Mouse (Mus musculus) thymus, adult 2 months (tissue): ENCODE data around the gene Car6. TPM values are rescaled to one million over a fixed set of nuclear protein-coding genes. Genes with fewer than 3 reads are reported as not detected.

Experiments
- DNase-seq: peaks from one replicate; pipeline ENCODE4 v3.0.0; 2021
- H3K27ac ChIP-seq: fragments of 200-500 bp; 2 replicates; pipeline ENCODE4 v1.5.1; 2012; ENCODE audit warnings: low read length, control low read depth; ENCODE audit not compliant: control insufficient read depth, insufficient read depth
- H3K27me3 ChIP-seq: fragments of 200-500 bp; 2 replicates; pipeline ENCODE4 v1.6.1; 2012; ENCODE audit warnings: mild to moderate bottlenecking, low read length, moderate library complexity, mixed read lengths; ENCODE audit not compliant: control insufficient read depth, insufficient read depth
- H3K36me3 ChIP-seq: fragments of 200-500 bp; 2 replicates; pipeline ENCODE4 v1.6.1; 2012; ENCODE audit warnings: mild to moderate bottlenecking, low read length, moderate library complexity; ENCODE audit not compliant: control insufficient read depth, insufficient read depth
- H3K4me1 ChIP-seq: fragments of 200-500 bp; replicated peaks from 2 replicates; pipeline ENCODE4 v1.6.1; 2012; ENCODE audit warnings: low read length; ENCODE audit not compliant: control insufficient read depth, insufficient read depth
- H3K4me3 ChIP-seq: fragments of 200-500 bp; 2 replicates; pipeline ENCODE4 v1.5.1; 2012; ENCODE audit warnings: mild to moderate bottlenecking, low read length, control low read depth, moderate library complexity; ENCODE audit not compliant: control insufficient read depth, insufficient read depth
- CTCF ChIP-seq: fragments of 200-500 bp; IDR thresholded peaks from 2 replicates; pipeline ENCODE4 v1.5.1; 2012; ENCODE audit warnings: mild to moderate bottlenecking, control low read depth, low read length, moderate library complexity, borderline replicate concordance; ENCODE audit not compliant: control insufficient read depth, poor library complexity, insufficient read depth; ENCODE audit errors: extremely low read depth
- POLR2A ChIP-seq: fragments of 200-500 bp; IDR thresholded peaks from 2 replicates; pipeline ENCODE4 v1.6.1; 2012; ENCODE audit warnings: mild to moderate bottlenecking, low read length, control low read depth, moderate library complexity; ENCODE audit not compliant: control insufficient read depth, poor library complexity, insufficient read depth; ENCODE audit errors: extremely low read depth
- WGBS: fragments of 180-500 bp; shearing (Covaris S2); methylation state at CpG from one replicate; pipeline ENCODE4 v1.1.7; 2018; 5-methylcytosine and 5-hydroxymethylcytosine counted together
- polyA plus RNA-seq: library from polyadenylated mRNA; depleted of rRNA; stranded (reverse); fragments of >200 nt; gene quantifications from 2 replicates; pipeline ENCODE4 v1.2.3, GENCODE M21; 2012

Gene Car6
- polyA plus RNA-seq, 1 experiment, result 0.40 TPM

DNA sequence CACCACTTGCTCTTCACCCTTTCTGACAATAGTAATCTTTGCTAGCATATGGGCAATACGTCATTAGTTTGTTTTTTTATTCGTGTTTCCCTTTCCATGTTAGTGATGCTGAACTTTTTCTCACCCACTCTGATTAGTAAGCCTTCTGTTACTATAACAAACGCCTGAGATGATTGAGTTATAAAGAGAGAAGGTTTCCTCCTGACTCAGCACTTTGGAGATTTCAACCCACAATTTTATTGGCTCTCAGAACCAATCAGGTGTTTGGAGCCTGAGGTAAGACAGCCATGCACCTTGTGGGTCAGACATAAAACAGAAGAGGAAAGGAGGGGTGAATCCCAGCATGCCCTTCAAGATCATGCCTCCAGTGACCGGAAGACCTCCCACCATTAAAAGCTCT is 22.7 kb upstream of the Car6 start:
- Histone ChIP-seq H3K4me1 (peaks cover 7% of the 10 kb centered on the region), H3K4me3 (no peak overlapping the region), H3K27ac (no peak overlapping the region), H3K36me3 (no peaks in the 10 kb centered on the region), H3K27me3 (no peaks in the 10 kb centered on the region)
- TF ChIP-seq CTCF (no peak), POLR2A (no peak)
- DNase-seq, result no peak
- 90% methylated on average over 4 of the region's 4 CpGs for WGBS

GRCm38 (mm10) chr4:150221017-150221640 is 20.0 kb upstream of the Car6 start:
- DNase-seq, result no peak
- no peaks in the 10 kb centered on the region for H3K4me1 ChIP-seq
- no peak overlapping the region for H3K4me3 ChIP-seq
- 77% methylated on average over 10 of the region's 10 CpGs for WGBS
- H3K27ac ChIP-seq, result no peak overlapping the region
- TF ChIP-seq CTCF (no peak), POLR2A (no peak)
- H3K36me3 ChIP-seq, result no peaks in the 10 kb centered on the region
- no peaks in the 10 kb centered on the region for H3K27me3 ChIP-seq

GRCm38 (mm10) chr4:150220584-150220983 is 19.5 kb upstream of the Car6 start:
- DNase-seq, result no peak
- 69% methylated on average over 11 of the region's 11 CpGs for WGBS
- Histone ChIP-seq H3K27ac (no peak overlapping the region), H3K4me1 (no peaks in the 10 kb centered on the region), H3K27me3 (no peaks in the 10 kb centered on the region), H3K4me3 (no peak overlapping the region), H3K36me3 (no peaks in the 10 kb centered on the region)
- TF ChIP-seq POLR2A (no peak), CTCF (no peak)

- Histone ChIP-seq H3K36me3 (no peaks in the 10 kb centered on the region), H3K4me1 (no peaks in the 10 kb centered on the region), H3K27ac (no peak overlapping the region), H3K27me3 (no peaks in the 10 kb centered on the region), H3K4me3 (no peak overlapping the region)
- WGBS, result 77% methylated on average over 9 of the region's 9 CpGs
- TF ChIP-seq CTCF (no peak), POLR2A (no peak)
- DNase-seq, result peak; percentile 54
These were observed 18.6 kb upstream of the Car6 start for GRCm38 (mm10) chr4:150219501-150220292.

- TF ChIP-seq CTCF, result no peak
- no peak for TF ChIP-seq POLR2A
- 93% methylated on average over 1 of the region's 1 CpGs for WGBS
- H3K4me3 ChIP-seq, result no peak overlapping the region
- no peaks in the 10 kb centered on the region for H3K36me3 ChIP-seq
- no peaks in the 10 kb centered on the region for H3K4me1 ChIP-seq
- H3K27ac ChIP-seq, result no peak overlapping the region
- H3K27me3 ChIP-seq, result no peaks in the 10 kb centered on the region
- DNase-seq, result no peak
These were observed 16.8 kb upstream of the Car6 start for GRCm38 (mm10) chr4:150217935-150218334.

- no peak overlapping the region for H3K27ac ChIP-seq
- TF ChIP-seq CTCF (no peak), POLR2A (no peak)
- no peaks in the 10 kb centered on the region for H3K36me3 ChIP-seq
- no peaks in the 10 kb centered on the region for H3K4me1 ChIP-seq
- no peaks in the 10 kb centered on the region for H3K27me3 ChIP-seq
- no peak for DNase-seq
- 27% methylated on average over 5 of the region's 5 CpGs for WGBS
- H3K4me3 ChIP-seq, result no peak overlapping the region
These were observed 16.0 kb upstream of the Car6 start for GRCm38 (mm10) chr4:150217042-150217554.
